Mouse (Mus musculus) hindbrain, embryonic 16.5 days (tissue): ENCODE data around the gene Atp1b1. TPM values are rescaled to one million over a fixed set of nuclear protein-coding genes. Genes with fewer than 3 reads are reported as not detected.
A peak's percentile ranks its signal among the peaks of the same experiment; 100 is the strongest.

Experiments used
- ATAC-seq: fragments of 200-750 bp; cut with Nextera tagmentation; 2 replicates; pipeline ENCODE4 v1.8.0; 2017; ENCODE audit warnings: moderate TSS enrichment, moderate library complexity
- H3K27ac ChIP-seq: fragments of 300-500 bp; sonication (generic); 2 replicates; pipeline ENCODE4 v1.5.1; 2014; ENCODE audit warnings: low read depth, mild to moderate bottlenecking, control low read depth, low read length, moderate library complexity
- H3K27me3 ChIP-seq: fragments of 300-500 bp; sonication (generic); replicated peaks from 2 replicates; pipeline ENCODE4 v1.6.1; 2014; ENCODE audit warnings: low read length; ENCODE audit not compliant: control insufficient read depth, insufficient read depth
- H3K36me3 ChIP-seq: fragments of 300-500 bp; sonication (generic); 2 replicates; pipeline ENCODE4 v1.6.1; 2014; ENCODE audit warnings: mild to moderate bottlenecking, low read length, moderate library complexity, mixed read lengths; ENCODE audit not compliant: control insufficient read depth, insufficient read depth
- H3K4me1 ChIP-seq: fragments of 300-500 bp; sonication (generic); 2 replicates; pipeline ENCODE4 v1.6.1; 2014; ENCODE audit warnings: low read depth, low read length; ENCODE audit not compliant: control insufficient read depth, insufficient read depth
- H3K4me2 ChIP-seq: fragments of 300-500 bp; sonication (generic); 2 replicates; pipeline ENCODE4 v1.6.1; 2014; ENCODE audit warnings: mild to moderate bottlenecking, low read length, control low read depth, moderate library complexity
- H3K4me3 ChIP-seq: fragments of 300-500 bp; sonication (generic); 2 replicates; pipeline ENCODE4 v1.5.1; 2014; ENCODE audit warnings: mild to moderate bottlenecking, low read length, control low read depth, moderate library complexity
- H3K9ac ChIP-seq: fragments of 300-500 bp; sonication (generic); 2 replicates; pipeline ENCODE4 v1.6.1; 2014; ENCODE audit warnings: low read depth, mild to moderate bottlenecking, control low read depth, low read length, moderate library complexity
- H3K9me3 ChIP-seq: fragments of 300-500 bp; sonication (generic); 2 replicates; pipeline ENCODE4 v1.6.1; 2014; ENCODE audit warnings: mild to moderate bottlenecking, low read length, moderate library complexity; ENCODE audit not compliant: control insufficient read depth
- WGBS: fragments of 180-500 bp; shearing (Covaris S2); extraction: QIAGEN DNeasy Blood & Tissue Kit; methylation state at CpG from one replicate; pipeline ENCODE4 v1.1.7; 2014; 5-methylcytosine and 5-hydroxymethylcytosine counted together
- polyA plus RNA-seq: library from polyadenylated mRNA; unstranded; fragments of >200 nt; fragmentation: Nextera tagmentation; extraction: Ambion mirVana; gene quantifications from 2 replicates; pipeline ENCODE4 v1.2.1, GENCODE M21; 2015

Gene Atp1b1
- polyA plus RNA-seq, 1 experiment from 2014 or later: 485 TPM

GRCm38 (mm10) chr1:164436749-164437148, 21.4 kb downstream of the Atp1b1 start:
- Histone ChIP-seq H3K9ac (no peak overlapping the region), H3K4me1 (no peaks in the 10 kb centered on the region), H3K4me3 (no peak overlapping the region), H3K9me3 (no peaks in the 10 kb centered on the region), H3K4me2 (no peak overlapping the region), H3K27ac (no peak overlapping the region), H3K27me3 (no peaks in the 10 kb centered on the region), H3K36me3 (peaks cover 29% of the 10 kb centered on the region)
- ATAC-seq: peak; percentile 10; the same call in 1 of the 2 replicates
- 85% methylated on average over 7 of the region's 7 CpGs for WGBS

GRCm38 (mm10) chr1:164434049-164434448, 24.1 kb downstream of the Atp1b1 start:
- Histone ChIP-seq H3K27ac (no peak overlapping the region), H3K9ac (no peak overlapping the region), H3K4me1 (no peaks in the 10 kb centered on the region), H3K36me3 (peaks cover 12% of the 10 kb centered on the region), H3K27me3 (no peaks in the 10 kb centered on the region), H3K9me3 (no peaks in the 10 kb centered on the region), H3K4me2 (no peak overlapping the region), H3K4me3 (no peak overlapping the region)
- no peak for ATAC-seq
- WGBS: 77% methylated on average over 6 of the region's 6 CpGs

- Histone ChIP-seq H3K27ac (no peak overlapping the region), H3K4me1 (no peaks in the 10 kb centered on the region), H3K4me3 (no peak overlapping the region), H3K36me3 (peaks cover 1% of the 10 kb centered on the region), H3K9ac (no peak overlapping the region), H3K4me2 (no peak overlapping the region), H3K9me3 (no peaks in the 10 kb centered on the region), H3K27me3 (no peaks in the 10 kb centered on the region)
- no peak for ATAC-seq
- WGBS: 70% methylated on average over 5 of the region's 5 CpGs
Observed at GRCm38 (mm10) chr1:164432649-164433048, 25.5 kb downstream of the Atp1b1 start.

GRCm38 (mm10) chr1:164428644-164429043, 29.5 kb downstream of the Atp1b1 start:
- H3K4me3 ChIP-seq: no peak overlapping the region
- H3K27me3 ChIP-seq: no peaks in the 10 kb centered on the region
- H3K36me3 ChIP-seq: no peaks in the 10 kb centered on the region
- no peak overlapping the region for H3K27ac ChIP-seq
- no peak overlapping the region for H3K4me2 ChIP-seq
- no peak for ATAC-seq
- no peak overlapping the region for H3K9ac ChIP-seq
- no peaks in the 10 kb centered on the region for H3K4me1 ChIP-seq
- WGBS: 87% methylated on average over 9 of the region's 9 CpGs
- H3K9me3 ChIP-seq: no peaks in the 10 kb centered on the region

GRCm38 (mm10) chr1:164427777-164428176, 30.4 kb downstream of the Atp1b1 start:
- Histone ChIP-seq H3K4me1 (no peaks in the 10 kb centered on the region), H3K9ac (no peak overlapping the region), H3K27me3 (no peaks in the 10 kb centered on the region), H3K36me3 (no peaks in the 10 kb centered on the region), H3K4me2 (no peak overlapping the region), H3K9me3 (no peaks in the 10 kb centered on the region), H3K4me3 (no peak overlapping the region), H3K27ac (no peak overlapping the region)
- 89% methylated on average over 7 of the region's 7 CpGs for WGBS
- ATAC-seq: no peak

- Histone ChIP-seq H3K4me2 (no peak overlapping the region), H3K9ac (no peak overlapping the region), H3K27ac (no peak overlapping the region), H3K4me1 (no peaks in the 10 kb centered on the region), H3K27me3 (no peaks in the 10 kb centered on the region), H3K36me3 (no peaks in the 10 kb centered on the region), H3K4me3 (no peak overlapping the region), H3K9me3 (no peaks in the 10 kb centered on the region)
- WGBS: 92% methylated on average over 7 of the region's 7 CpGs
- ATAC-seq: no peak
Observed at GRCm38 (mm10) chr1:164426227-164426626, 31.9 kb downstream of the Atp1b1 start.

GRCm38 (mm10) chr1:164420623-164421354, 37.4 kb downstream of the Atp1b1 start:
- Histone ChIP-seq H3K9me3 (no peaks in the 10 kb centered on the region), H3K9ac (no peak overlapping the region), H3K27me3 (no peaks in the 10 kb centered on the region), H3K36me3 (no peaks in the 10 kb centered on the region), H3K4me2 (no peak overlapping the region), H3K4me3 (no peak overlapping the region), H3K4me1 (no peaks in the 10 kb centered on the region), H3K27ac (no peak overlapping the region)
- WGBS: 91% methylated on average over 6 of the region's 6 CpGs
- ATAC-seq: no peak

GRCm38 (mm10) chr1:164419401-164419800, 38.8 kb downstream of the Atp1b1 start:
- no peaks in the 10 kb centered on the region for H3K4me1 ChIP-seq
- no peaks in the 10 kb centered on the region for H3K36me3 ChIP-seq
- no peak overlapping the region for H3K27ac ChIP-seq
- 90% methylated on average over 8 of the region's 8 CpGs for WGBS
- H3K27me3 ChIP-seq: no peaks in the 10 kb centered on the region
- no peak overlapping the region for H3K4me2 ChIP-seq
- no peak overlapping the region for H3K4me3 ChIP-seq
- H3K9me3 ChIP-seq: no peaks in the 10 kb centered on the region
- ATAC-seq: no peak
- H3K9ac ChIP-seq: no peak overlapping the region

- ATAC-seq: no peak
- 85% methylated on average over 10 of the region's 10 CpGs for WGBS
Observed at GRCm38 (mm10) chr1:164418320-164418719, 39.8 kb downstream of the Atp1b1 start.

More at GRCm38 (mm10) chr1:164418320-164418719, 39.8 kb downstream of the Atp1b1 start:
- no peaks in the 10 kb centered on the region for H3K4me1 ChIP-seq
- H3K27ac ChIP-seq: no peak overlapping the region
- no peak overlapping the region for H3K9ac ChIP-seq
- H3K4me3 ChIP-seq: no peak overlapping the region
- H3K27me3 ChIP-seq: no peaks in the 10 kb centered on the region
- no peaks in the 10 kb centered on the region for H3K9me3 ChIP-seq
- H3K36me3 ChIP-seq: no peaks in the 10 kb centered on the region
- no peak overlapping the region for H3K4me2 ChIP-seq
